Mouse (Mus musculus) liver, postnatal 0 days (tissue): ENCODE data around the gene Spint1. TPM values are rescaled to one million over a fixed set of nuclear protein-coding genes. Genes with fewer than 3 reads are reported as not detected.

Experiments used
- ATAC-seq: fragments of 200-750 bp; cut with Nextera tagmentation; 2 replicates; pipeline ENCODE4 v1.8.0; 2017; ENCODE audit warnings: mild to moderate bottlenecking, moderate library complexity
- DNase-seq: peaks from one replicate; pipeline ENCODE4 v3.0.0-alpha.2; 2016
- H3K27ac ChIP-seq: fragments of 300-500 bp; sonication (generic); 2 replicates; pipeline ENCODE4 v1.5.1; 2014; ENCODE audit warnings: antibody characterized with exemption, moderate library complexity, mild to moderate bottlenecking, low read depth
- H3K27me3 ChIP-seq: fragments of 300-500 bp; sonication (generic); 2 replicates; pipeline ENCODE4 v1.6.1; 2014; ENCODE audit warnings: low read length, control low read depth, mixed read lengths; ENCODE audit not compliant: insufficient read depth
- H3K36me3 ChIP-seq: fragments of 300-500 bp; sonication (generic); replicated peaks from 2 replicates; pipeline ENCODE4 v1.6.1; 2014; ENCODE audit warnings: mild to moderate bottlenecking, control low read depth, low read length, moderate library complexity, mixed read lengths; ENCODE audit not compliant: insufficient read depth
- H3K4me1 ChIP-seq: fragments of 300-500 bp; sonication (generic); 2 replicates; pipeline ENCODE4 v1.6.1; 2014; ENCODE audit warnings: antibody characterized with exemption, mild to moderate bottlenecking, control low read depth; ENCODE audit not compliant: insufficient read depth
- H3K4me2 ChIP-seq: fragments of 300-500 bp; sonication (generic); 2 replicates; pipeline ENCODE4 v1.6.1; 2014; ENCODE audit warnings: low read depth, mild to moderate bottlenecking, low read length, moderate library complexity, mixed read lengths
- H3K4me3 ChIP-seq: fragments of 300-500 bp; sonication (generic); 2 replicates; pipeline ENCODE4 v1.5.1; 2014; ENCODE audit warnings: low read depth, low read length
- H3K9ac ChIP-seq: fragments of 300-500 bp; sonication (generic); replicated peaks from 2 replicates; pipeline ENCODE4 v1.6.1; 2014; ENCODE audit warnings: mild to moderate bottlenecking, moderate library complexity
- H3K9me3 ChIP-seq: fragments of 300-500 bp; sonication (generic); 2 replicates; pipeline ENCODE4 v1.6.1; 2016; ENCODE audit warnings: mild to moderate bottlenecking, control low read depth, low read length, mixed read lengths
- CTCF ChIP-seq: sonication (generic); IDR thresholded peaks from 2 replicates; pipeline ENCODE4 v1.5.1; 2016; ENCODE audit warnings: antibody characterized with exemption, low read depth
- EP300 ChIP-seq: IDR thresholded peaks from 2 replicates; pipeline ENCODE4 v1.6.1; 2016; ENCODE audit warnings: antibody characterized with exemption, low read depth, mild to moderate bottlenecking
- WGBS: fragments of 180-500 bp; shearing (Covaris S2); extraction: QIAGEN DNeasy Blood & Tissue Kit; methylation state at CpG from one replicate; pipeline ENCODE4 v1.1.7; 2014; ENCODE audit not compliant: insufficient replicate concordance; 5-methylcytosine and 5-hydroxymethylcytosine counted together
- polyA plus RNA-seq: library from polyadenylated mRNA; unstranded; fragments of >200 nt; fragmentation: Nextera tagmentation; extraction: Ambion mirVana; gene quantifications from 2 replicates; pipeline ENCODE4 v1.2.1, GENCODE M21; 2015

Gene Spint1
- polyA plus RNA-seq, 1 experiment from 2014 or later: 0.60 TPM

DNA sequence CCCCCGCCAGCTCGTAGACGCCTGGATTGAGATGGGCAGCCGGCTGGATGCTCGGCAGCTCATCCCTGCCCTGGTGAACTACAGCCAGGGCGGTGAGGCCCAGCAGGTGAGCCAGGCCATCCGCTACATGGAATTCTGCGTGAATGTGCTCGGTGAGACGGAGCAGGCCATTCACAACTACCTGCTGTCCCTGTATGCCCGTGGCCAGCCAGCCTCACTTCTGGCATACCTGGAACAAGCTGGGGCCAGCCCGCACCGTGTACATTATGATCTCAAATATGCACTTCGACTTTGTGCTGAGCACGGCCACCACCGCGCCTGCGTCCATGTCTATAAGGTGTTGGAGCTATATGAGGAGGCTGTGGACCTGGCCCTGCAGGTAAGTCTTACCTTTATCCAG is 57.2 kb downstream of the Spint1 start:
- ATAC-seq: no peak

DNA sequence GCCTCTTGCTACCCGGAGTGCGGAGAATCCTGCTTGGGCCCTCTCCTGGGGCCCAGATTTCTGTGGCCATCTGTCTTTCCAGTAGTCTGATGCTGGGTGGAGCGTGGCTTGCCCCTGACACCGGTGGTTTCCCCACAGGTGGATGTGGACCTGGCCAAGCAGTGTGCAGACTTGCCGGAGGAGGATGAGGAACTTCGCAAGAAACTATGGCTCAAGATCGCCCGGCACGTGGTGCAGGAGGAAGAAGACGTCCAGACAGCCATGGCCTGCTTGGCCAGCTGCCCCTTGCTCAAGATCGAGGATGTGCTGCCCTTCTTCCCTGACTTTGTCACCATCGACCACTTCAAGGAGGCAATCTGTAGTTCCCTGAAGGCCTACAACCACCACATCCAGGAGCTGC is 59.6 kb downstream of the Spint1 start:
- peaks cover 51% of the 10 kb centered on the region for H3K36me3 ChIP-seq
- no peaks in the 10 kb centered on the region for H3K9me3 ChIP-seq
- DNase-seq (peak; percentile 39), ATAC-seq (no peak)
- no peaks in the 10 kb centered on the region for H3K27me3 ChIP-seq
- H3K4me2 ChIP-seq: no peak overlapping the region
- no peak overlapping the region for H3K9ac ChIP-seq
- H3K4me1 ChIP-seq: peaks cover 22% of the 10 kb centered on the region
- WGBS: 83% methylated on average over 12 of the region's 12 CpGs
- TF ChIP-seq EP300 (no peak), CTCF (no peak)
- H3K27ac ChIP-seq: no peak overlapping the region
- H3K4me3 ChIP-seq: no peak overlapping the region

More for the DNA sequence above, 57.2 kb downstream of the Spint1 start:
- no peak overlapping the region for H3K27ac ChIP-seq
- no peaks in the 10 kb centered on the region for H3K27me3 ChIP-seq
- no peak overlapping the region for H3K4me2 ChIP-seq
- 94% methylated on average over 18 of the region's 18 CpGs for WGBS
- H3K36me3 ChIP-seq: peaks cover 63% of the 10 kb centered on the region
- H3K9me3 ChIP-seq: no peaks in the 10 kb centered on the region
- no peak overlapping the region for H3K4me3 ChIP-seq
- DNase-seq: no peak
- no peak overlapping the region for H3K9ac ChIP-seq
- no peak for TF ChIP-seq CTCF
- TF ChIP-seq EP300: no peak
- H3K4me1 ChIP-seq: peaks cover 10% of the 10 kb centered on the region

DNA sequence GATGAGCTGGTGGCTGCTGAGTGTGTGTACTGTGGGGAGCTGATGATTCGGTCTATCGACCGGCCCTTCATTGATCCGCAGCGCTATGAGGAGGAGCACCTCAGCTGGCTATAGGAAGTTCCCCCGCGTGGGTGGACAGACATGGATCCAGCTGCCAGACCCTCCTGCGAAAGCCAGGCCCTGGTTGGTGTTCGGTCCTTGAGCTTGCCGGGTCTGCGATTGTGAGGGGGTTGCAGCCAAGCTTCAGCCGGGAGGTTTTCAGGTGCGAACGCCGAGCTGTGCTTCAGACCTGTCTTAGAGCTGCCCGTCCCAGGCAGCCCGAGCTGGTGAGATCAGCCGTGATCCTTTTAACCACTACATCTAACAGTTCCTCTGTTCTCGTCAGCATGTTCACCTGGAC is 60.3 kb downstream of the Spint1 start:
- no peak overlapping the region for H3K4me2 ChIP-seq
- DNase-seq: peak; percentile 23
- no peak for ATAC-seq
- TF ChIP-seq CTCF (no peak), EP300 (no peak)
- no peak overlapping the region for H3K27ac ChIP-seq
- WGBS: 90% methylated on average over 19 of the region's 19 CpGs
- H3K4me1 ChIP-seq: peaks cover 22% of the 10 kb centered on the region
- H3K36me3 ChIP-seq: peaks cover 46% of the 10 kb centered on the region
- H3K9me3 ChIP-seq: no peaks in the 10 kb centered on the region
- no peak overlapping the region for H3K4me3 ChIP-seq
- no peak overlapping the region for H3K9ac ChIP-seq
- H3K27me3 ChIP-seq: no peaks in the 10 kb centered on the region

DNA sequence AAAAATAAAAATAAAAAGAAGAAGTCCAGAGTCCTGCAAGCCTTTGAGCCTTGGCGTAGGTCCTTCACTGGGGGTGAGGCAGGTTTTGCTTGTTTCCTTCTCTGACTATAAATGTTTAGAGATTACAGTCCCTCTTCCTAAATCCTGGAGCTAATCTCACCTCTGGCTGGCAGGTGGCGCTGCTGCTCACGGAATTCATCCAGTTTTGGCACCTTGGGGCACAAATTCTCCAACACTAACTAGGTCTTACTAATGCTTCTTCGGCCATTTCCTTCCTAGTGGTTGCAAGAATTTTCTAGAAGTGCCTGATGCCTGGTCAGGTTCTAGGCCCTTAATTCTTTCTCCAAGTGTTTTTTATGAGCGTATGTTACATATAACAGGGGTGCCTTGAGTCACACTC is 61.2 kb downstream of the Spint1 start:
- Histone ChIP-seq H3K4me3 (no peak overlapping the region), H3K27ac (no peak overlapping the region), H3K36me3 (peaks cover 38% of the 10 kb centered on the region), H3K9me3 (no peaks in the 10 kb centered on the region), H3K27me3 (no peaks in the 10 kb centered on the region), H3K4me1 (peaks cover 26% of the 10 kb centered on the region), H3K4me2 (no peak overlapping the region), H3K9ac (no peak overlapping the region)
- peak; percentile 76 for DNase-seq
- WGBS: 40% methylated on average over 5 of the region's 5 CpGs
- no peak for TF ChIP-seq EP300
- peak; percentile 83 for TF ChIP-seq CTCF
- ATAC-seq: no peak

DNA sequence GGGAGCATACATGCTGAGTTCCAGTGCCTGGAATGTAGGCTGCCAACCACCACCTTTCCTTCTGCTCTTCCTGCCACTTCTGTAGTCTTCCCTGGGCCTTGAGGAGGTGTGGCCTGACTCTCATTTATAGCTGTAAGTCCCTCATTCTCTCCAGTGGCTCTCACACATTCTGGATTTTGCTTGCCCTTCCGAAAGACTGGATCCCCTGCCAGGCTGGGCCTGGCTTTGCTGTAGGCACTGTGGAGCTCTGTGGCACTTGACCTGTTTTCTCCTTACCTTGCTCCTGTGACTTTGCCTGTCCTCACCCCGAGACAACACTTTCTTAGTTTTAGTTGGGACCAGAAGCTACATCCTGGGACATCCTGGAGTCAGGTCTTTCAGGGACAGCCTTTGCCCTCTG is 61.7 kb downstream of the Spint1 start:
- H3K9ac ChIP-seq: no peak overlapping the region
- TF ChIP-seq EP300 (no peak), CTCF (no peak)
- WGBS: 77% methylated on average over 2 of the region's 2 CpGs
- H3K4me3 ChIP-seq: no peak overlapping the region
- H3K36me3 ChIP-seq: peaks cover 33% of the 10 kb centered on the region
- H3K27me3 ChIP-seq: no peaks in the 10 kb centered on the region
- peak overlapping the region; percentile 44; the same call in 1 of the 2 replicates for H3K27ac ChIP-seq
- H3K9me3 ChIP-seq: no peaks in the 10 kb centered on the region
- H3K4me2 ChIP-seq: no peak overlapping the region
- DNase-seq (no peak), ATAC-seq (no peak)
- peaks cover 26% of the 10 kb centered on the region for H3K4me1 ChIP-seq

Other genes with a start within 250 kb of the Spint1 start
- 12.2 and 12.8 TPM in 2 replicates for gene Ccdc32, start 208.0 kb upstream of the Spint1 start, polyA plus RNA-seq
- gene Rpusd2, start 202.6 kb upstream of the Spint1 start, polyA plus RNA-seq: 1.3 and 2.1 TPM in 2 replicates
- 34.0 and 35.2 TPM in 2 replicates for gene Knl1, start 190.2 kb upstream of the Spint1 start, polyA plus RNA-seq
- gene Rad51, start 124.6 kb upstream of the Spint1 start, polyA plus RNA-seq: 11.2 and 13.0 TPM in 2 replicates
- gene Rmdn3, start 80.3 kb upstream of the Spint1 start, polyA plus RNA-seq: 37.0 and 39.0 TPM in 2 replicates
- 263 and 271 TPM in 2 replicates for gene Gchfr, start 69.6 kb upstream of the Spint1 start, polyA plus RNA-seq
- gene Gm14137, start 62.9 kb upstream of the Spint1 start, polyA plus RNA-seq: 0.06 and 0.08 TPM in 2 replicates
- gene Zfyve19, start 28.7 kb upstream of the Spint1 start, polyA plus RNA-seq: 15.5 and 18.4 TPM in 2 replicates
- 4.3 and 4.6 TPM in 2 replicates for gene Dnajc17, start 28.6 kb upstream of the Spint1 start, polyA plus RNA-seq
- not detected in 2 replicates for gene Ppp1r14d, start 7.5 kb upstream of the Spint1 start, polyA plus RNA-seq
- not detected in 2 replicates for gene Rhov, start 33.9 kb downstream of the Spint1 start, polyA plus RNA-seq
- 4.7 TPM in 2 replicates for gene Vps18, start 51.4 kb downstream of the Spint1 start, polyA plus RNA-seq
- 1.8 and 1.9 TPM in 2 replicates for gene Dll4, start 88.4 kb downstream of the Spint1 start, polyA plus RNA-seq
- gene Chac1, start 113.9 kb downstream of the Spint1 start, polyA plus RNA-seq: 0.35 and 0.36 TPM in 2 replicates
- 0.97 and 1.0 TPM in 2 replicates for gene Ino80, start 240.3 kb downstream of the Spint1 start, polyA plus RNA-seq